Mouse (Mus musculus) right cerebral cortex, adult 2 months (tissue): Measurements from ENCODE around the gene Vmn2r84.
"Not testable (repeated sequence)": the region's sequence is repeated elsewhere in the genome, so short reads cannot be mapped to it uniquely, and the experiment has no call there.

Source experiments
- DNase-seq, 2 experiments: peaks; one replicate each; pipeline ENCODE4 v3.0.0; 2021 to 2022; ENCODE audit warnings: low spot score in 2 of 2

The Vmn2r84 gene

DNA sequence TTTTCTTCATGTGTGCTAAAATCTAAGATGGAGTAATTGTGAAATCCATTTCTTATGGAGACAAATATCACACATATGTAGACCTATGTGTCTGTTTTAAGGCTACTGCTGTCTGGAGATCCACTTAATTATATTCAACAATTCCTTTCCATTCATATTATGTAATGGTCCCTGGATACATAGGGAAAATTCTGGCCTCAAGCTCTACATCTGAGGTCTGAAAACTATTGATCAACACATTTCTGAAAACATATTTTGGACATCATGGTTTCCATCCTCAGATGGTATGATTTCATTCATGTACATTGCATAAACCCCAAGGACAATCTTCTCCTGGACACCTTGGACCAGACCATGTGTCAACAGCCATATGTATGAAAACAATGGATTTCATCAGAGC, at the start of gene Vmn2r84:
Vmn2r84 (minus strand) TSS at position 101 of the 400 bp plus-strand sequence.
- no peak for DNase-seq

DNA sequence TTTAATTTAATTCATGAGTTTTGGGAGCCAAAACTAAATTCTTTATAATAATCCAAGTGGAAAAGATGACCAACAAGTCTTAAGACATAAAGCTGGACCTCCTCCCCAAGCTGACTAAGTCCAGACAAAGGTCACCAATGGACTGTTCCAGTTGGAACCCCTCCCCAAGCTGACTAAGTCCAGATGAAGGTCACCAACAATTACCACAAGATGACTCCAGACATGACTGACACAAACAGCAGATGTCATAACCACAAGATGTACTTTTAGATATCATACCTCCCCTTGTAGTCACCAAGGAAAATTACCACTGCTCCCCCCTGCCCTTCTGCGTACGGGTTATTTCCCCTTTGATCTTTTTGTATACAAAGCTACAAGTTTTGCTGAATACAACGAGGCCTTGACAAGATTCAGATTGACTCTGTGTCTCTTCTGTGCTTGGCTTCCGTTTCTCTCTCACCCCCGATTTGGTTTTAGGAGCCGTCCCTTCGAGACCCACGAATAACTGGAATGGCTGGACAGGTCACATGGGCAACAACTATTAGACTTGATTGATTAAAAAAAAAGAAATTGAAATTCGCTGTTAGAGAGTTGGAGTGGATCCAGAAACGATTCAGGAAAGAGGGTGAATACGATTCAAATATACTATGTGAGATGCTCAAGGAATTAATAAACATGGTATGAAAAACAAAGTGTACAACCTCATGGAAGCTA, 40.2 kb upstream of the Vmn2r84 start:
- DNase-seq = not testable (repeated sequence)

DNA sequence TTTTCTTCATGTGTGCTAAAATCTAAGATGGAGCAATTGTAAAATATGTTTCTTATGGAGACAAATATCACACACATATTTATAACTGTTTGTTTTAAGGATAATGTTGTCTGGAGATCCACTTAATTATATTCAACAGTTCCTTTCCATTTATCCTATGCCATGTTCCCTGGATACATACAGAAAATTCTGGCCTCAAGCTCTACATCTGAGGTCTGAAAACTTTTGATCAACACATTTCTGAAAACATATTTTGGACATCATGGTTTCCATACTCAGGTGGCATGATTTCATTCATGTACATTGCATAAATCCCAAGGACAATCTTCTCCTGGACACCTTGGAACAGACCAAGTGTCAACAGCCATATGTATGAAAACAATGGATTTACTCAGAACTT, 35.5 kb upstream of the Vmn2r84 start, which contains the start of gene Vmn2r85:
Vmn2r85 (minus strand) TSS at position 101 of the 400 bp plus-strand sequence.
- DNase-seq = not testable (repeated sequence)

DNA sequence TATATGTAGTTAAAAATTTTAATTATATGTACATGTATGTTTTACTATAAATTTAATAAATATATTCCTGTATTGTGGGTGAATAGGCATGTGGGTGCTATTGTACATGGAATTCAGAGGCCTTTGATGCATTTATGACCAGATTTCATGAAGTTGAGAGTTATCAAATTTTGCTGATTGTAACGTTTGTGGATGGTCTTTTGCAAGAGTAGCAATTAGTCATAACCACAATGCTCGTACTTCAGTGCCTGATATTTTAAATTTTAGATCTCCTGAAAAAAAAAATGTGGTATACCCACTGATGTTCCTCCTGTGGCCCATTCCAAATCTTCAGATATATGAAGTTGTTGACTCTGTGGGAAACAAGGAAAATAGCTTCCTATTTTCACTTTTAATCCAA, 28.2 kb upstream of the Vmn2r84 start:
- not testable (repeated sequence) for DNase-seq

DNA sequence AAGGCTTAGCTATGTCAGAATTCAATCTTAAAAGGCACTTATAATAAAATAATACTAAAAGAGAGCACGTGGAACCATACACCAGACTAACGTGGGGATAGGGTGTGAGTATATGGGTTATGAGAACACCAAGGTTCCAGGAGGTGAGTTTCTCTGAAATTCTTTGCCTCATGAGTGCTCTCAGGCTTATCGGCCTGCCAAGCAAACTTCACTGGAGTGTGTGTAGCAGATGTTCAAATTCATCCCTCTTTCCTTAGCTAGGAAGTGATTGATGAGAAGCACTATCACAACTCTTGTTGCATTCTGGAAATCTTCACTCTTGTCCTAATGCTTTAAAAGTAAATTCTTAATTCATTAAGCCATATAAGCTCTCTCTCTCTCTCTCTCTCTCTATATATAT, 26.3 kb upstream of the Vmn2r84 start:
- no peak for DNase-seq

DNA sequence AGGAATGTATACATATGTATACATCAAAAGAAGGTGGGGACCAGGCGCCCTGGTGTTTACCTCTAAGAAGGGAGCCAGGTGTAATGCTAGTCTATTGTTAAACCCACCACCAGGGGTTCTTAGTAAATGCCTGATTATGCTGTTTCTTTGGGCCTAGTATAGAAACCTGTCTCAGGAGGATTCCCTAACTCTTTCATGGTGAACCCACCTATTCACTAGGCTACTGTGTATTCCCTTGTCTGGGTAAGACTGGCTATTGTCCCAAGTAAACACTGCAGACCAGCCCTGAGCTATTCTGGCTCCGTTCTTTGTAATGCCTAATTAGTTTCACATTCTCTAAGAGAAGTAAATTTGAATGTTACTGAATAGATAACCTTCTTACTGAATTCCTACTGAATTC, 25.8 kb upstream of the Vmn2r84 start:
- not testable (repeated sequence) for DNase-seq

DNA sequence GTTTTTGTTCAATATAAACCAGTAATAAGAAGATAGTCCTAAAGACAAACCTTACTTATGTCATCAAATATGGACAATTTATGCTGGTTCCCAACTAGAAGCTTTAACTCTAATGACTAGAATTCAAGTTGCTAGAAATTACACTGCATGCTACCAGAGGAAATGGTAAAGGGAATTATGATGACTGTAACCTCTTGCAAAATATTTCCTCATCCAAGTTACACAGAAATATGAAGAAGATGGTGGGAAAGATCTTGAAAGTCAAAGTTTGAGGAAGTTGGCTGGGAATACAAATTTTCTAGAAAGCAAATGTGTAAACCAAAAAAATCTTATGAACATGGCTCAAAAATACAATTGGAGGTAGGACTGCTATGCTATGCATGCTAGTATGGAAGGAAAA, 22.2 kb upstream of the Vmn2r84 start:
- DNase-seq = not testable (repeated sequence)

DNA sequence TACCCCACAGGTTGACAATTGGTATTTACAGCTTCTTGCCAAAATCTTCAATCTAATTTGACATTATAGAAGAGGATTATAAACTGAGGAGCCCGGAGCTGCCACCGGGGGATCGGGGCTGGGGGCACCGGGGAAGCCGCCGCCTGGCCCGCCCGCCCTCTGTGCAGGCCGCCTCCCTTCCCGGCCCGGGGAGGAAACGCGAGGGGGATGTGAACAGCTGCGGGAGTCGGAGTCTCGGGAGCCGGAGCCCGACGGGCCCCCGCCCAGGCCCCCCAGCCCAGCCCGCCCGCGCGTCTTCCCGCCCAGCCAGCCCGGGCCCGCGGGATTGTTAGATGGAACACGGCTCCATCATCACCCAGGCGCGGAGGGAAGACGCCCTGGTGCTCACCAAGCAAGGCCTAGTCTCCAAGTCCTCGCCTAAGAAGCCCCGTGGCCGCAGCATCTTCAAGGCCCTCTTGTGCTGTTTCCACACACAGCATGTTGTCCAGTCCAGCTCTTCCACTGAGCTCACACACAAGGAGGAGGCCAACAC, 18.1 kb upstream of the Vmn2r84 start:
- DNase-seq = not testable (repeated sequence)

DNA sequence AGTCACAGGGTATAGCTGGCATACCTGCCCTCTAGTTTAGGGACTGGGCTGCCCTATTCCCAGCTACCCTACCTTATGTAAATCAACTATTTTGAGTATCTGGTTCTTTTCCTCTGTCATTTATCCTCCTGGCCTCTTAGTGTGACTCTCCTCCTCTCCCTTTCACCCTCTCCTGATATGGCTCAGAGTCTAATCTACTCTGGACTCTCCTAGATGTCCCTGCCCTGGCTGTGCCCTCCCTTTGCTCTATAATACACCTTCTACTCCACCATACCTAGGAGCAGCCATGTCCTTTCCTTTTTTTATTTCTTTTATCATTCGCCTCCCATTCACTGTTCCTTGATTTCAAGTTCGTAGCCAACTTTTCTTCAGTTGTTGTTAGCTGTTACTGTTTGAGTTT, 19.0 kb downstream of the Vmn2r84 start:
- no peak for DNase-seq

DNA sequence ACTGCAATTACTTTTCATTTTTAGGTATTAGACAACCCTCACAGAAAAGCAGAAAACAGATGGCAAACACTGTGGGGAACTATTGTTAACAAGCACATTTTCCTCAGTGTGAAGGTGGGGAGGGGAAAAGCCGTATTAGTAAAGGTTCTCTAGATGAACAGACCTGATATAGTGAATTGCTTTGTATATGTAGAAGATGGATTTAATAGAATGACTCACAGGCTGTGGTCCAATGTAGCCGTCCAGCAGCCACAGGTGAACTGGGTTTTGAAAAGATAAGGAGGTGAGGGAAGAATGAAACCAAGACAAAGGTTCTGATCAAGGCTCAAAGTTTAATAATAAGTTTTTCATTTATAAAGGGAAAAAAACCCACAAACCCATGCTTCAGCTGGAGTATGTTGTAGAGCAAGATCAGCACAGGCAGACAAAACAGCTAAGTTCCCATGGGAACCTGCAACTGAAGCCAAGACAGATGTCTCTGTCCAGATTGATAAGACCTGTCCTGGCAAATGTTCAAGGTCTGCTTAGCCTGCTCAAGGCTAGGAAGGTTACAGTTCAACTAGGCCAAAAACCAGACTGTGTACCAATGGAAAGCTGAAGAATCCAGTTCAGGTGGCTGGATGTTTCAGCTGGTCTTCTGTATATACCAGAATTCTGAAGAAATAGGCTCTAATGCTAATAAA, 21.5 kb downstream of the Vmn2r84 start:
- no peak for DNase-seq

DNA sequence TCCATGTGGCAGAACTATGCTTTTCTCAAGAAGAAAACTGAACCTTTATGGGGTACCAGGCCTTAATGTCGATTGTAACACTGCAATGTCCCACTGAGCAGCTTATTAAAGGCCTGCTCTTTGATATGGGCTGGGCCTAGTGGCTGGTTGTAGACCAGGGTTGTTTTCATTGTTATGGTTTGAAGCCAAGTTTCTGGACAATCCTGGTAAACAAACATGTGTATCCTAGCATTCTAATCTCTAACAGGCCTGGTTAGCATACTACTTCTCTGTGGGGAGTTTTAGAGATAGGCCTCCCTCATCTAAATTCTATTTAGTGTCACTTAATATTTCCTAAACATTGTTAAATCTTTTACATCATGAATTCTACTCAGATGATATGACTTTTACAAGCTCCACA, 22.5 kb downstream of the Vmn2r84 start:
- DNase-seq = no peak

DNA sequence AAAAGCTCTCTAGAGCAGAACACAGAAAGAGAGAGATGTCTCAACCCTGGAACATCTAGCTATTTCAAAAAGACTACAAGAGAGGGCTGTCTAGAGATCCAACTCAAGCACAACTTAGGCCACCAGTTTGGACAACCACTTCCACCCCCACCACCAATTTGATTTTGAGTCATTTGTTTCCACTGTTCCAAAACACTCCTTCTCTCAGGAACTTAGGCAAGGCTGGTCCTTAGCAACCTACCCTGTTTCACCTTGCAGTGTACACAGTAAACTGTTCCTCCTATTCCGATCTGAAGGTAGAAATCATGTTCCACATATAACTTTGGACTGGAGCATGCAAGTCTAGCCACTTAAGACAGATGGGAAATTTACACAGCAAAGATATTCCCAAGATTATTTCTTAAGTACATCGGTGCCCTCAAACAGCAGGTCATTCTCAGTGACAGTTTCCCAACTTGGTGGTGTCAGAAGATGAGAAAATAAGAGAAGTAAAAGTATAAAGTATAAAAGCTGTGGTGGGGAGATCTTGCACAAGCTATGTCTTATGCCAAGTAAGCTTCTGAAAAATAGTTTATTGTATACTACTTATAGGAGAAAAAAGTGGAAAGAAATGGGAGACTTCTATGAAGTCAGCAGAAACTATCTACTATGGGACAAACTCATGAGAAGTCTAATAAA, 24.0 kb downstream of the Vmn2r84 start:
- no peak for DNase-seq

DNA sequence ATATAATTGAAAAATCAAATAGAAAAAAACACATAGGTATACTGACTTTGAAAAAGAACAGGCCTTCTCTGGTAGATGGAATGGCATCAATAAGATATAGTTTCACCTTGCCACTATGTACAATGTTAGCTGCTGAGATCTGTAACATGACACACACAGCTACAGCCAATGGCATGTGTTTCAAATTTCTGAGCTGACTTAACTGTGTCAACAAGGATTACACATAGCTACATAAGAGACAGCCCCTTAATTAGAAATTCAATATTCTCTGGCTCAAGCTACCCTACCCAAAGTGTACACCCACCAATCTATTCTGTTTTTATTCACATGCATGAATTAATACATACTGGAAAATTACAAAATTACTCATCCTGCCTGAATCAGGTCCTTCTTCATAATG, 25.7 kb downstream of the Vmn2r84 start:
- DNase-seq = no peak

DNA sequence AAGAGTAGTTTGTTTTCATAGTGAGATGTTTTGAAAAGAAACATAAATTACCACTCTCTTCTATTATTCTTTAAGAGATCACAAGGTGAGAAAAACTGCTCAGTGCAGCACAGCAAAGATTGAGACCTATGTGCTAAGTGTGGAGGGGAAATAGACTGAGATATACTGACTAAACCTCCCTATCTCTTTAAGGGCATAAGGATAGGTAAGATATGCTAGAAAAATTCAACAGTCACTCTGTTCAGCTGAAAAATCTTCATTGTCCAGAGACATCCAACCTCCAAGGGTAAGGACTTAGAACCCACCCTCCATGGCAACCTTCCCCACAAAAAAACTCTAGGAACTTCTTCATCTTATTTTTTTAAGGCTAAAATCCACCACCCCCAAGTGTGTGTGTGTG, 29.4 kb downstream of the Vmn2r84 start:
- DNase-seq = no peak

DNA sequence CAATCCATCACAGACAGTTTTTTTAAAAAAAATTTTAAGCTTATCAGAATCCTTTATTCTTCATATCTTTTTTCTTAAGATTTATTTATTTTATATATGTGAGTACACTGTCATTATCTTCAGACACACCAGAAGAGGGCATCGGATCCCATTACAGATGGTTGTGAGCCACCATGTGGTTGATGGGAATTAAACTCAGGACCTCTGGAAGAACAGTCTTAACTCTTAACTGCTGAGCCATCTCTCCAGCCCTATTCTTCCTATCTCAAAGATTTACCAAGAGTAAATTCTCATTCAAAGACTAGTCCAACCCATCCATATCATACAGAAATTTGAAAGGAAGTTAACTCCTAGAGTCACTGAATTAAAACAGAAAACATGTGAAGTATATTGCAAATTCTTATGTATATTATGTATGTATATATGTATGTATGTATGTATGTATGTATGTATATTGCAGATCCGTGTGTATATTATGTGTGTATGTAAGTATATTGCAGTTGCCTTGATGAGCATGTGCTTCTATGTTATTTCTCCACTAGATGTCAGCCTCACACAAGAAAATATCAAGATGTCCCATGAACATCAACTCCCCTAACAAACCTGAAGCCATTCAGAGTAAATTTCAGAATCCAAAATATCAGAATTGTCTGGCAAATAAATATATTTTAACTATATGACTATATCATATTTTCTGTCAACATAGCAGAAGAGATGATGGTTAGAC, 30.5 kb downstream of the Vmn2r84 start:
- DNase-seq = no peak

DNA sequence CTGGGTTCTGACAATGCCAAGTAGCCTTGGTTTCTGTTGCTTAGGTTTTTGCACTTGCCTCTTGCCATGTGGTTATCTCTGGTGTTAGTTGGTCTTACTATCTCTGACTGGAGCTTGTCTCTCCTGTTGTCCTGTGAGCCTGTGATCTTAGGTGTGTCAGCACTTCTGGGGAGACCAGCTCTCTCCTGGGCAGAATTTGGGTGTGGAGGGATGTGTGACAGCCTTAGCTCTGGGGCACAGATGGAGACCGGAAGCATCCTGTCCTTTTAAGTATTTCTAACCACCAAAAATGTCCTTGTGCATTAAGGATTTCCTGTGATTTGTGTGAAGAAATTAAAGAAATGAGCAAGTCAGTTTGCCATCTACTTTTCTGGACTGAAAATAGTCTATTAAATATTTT, 50.1 kb downstream of the Vmn2r84 start:
- no peak for DNase-seq

DNA sequence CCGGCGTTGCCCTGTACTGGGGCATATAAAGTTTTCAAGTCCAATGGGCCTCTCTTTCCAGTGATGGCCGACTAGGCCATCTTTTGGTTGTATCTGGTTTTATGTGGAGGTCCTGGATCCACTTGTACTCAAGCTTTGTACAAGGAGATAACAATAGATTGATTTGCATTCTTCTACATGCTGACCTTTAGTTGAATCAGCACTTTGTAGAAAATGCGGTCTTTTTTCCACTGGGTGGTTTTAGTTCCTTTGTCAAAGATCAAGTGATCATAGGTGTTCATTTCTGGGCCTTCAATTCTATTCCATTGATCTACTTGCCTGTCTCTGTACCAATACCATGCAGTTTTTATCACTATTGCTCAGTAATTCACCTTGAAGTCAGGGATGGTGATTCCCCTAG, 54.1 kb downstream of the Vmn2r84 start:
- DNase-seq = not testable (repeated sequence)

DNA sequence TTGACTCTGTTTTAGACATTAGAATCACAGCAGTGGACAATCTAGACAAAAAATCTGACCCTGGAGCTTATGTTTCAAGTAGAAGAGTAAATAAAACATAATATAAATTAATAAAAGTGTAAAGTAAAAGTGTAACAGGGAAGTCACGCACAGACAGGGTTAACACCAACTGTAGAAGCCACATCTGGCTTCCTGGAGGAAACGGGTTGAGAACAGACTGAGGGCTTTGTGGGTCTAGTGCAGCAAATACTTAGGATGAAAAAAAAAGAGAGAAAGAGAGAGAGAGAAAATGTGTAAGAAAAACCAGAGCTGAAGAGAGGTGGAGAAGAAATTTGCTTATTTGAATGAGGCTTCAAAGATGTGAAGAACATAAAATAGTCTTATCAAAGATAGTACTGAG, 56.6 kb downstream of the Vmn2r84 start:
- DNase-seq = no peak

DNA sequence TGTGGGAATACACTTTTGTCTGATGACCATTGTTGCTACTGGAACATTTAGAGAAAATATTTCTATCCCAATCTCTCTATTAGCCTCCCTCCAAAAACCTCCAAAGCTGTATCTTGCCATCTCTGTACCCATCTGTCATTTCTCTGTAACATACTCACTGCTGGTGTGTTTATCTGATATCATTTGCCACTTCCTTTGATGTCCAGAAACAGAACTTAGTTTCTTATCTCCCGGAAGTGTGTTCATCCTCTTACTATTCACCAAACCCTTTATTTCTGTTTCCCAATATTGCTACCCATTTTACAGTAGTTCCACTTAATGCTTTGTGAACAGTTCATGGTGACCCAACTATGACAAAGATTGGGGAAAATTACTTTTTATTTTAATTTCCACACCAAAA, 57.7 kb downstream of the Vmn2r84 start:
- no peak for DNase-seq

DNA sequence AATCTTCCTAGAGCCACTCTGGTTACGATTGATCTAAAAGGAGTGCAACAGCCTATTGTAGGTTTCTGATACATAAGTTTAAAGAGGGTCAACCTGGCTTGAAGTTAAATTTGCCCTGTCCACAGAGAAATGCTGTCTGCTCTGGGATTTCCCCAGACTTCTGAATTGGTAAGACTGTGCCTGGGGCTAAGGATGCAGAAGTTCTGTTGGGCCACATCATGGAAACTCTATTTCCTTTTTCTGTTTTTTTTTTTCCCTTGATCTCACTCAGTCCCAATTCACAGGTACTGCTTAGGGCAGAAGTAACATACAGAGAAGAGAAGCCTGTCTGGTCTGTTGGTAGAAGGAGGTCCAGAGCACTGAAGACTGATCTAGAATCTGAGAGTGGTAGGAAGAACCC, 63.4 kb downstream of the Vmn2r84 start:
- DNase-seq = no peak
